Mouse (Mus musculus): ENCODE measurements around the gene Srd5a2. TPM values are rescaled to one million over a fixed set of nuclear protein-coding genes. Genes with fewer than 3 reads are reported as not detected.

Srd5a2 gene
- polyA plus RNA-seq, 1 experiment = not detected

- no peak overlapping the region for H3ac ChIP-seq (ENCODE audit: control insufficient read depth, insufficient read length)
- H3K36me3 ChIP-seq (ENCODE audit: control insufficient read depth, insufficient read depth) = no peaks in the 10 kb centered on the region
- no peaks in the 10 kb centered on the region for H3K79me2 ChIP-seq (ENCODE audit: control insufficient read depth, insufficient read depth)
- no peak overlapping the region for H3K4me3 ChIP-seq
- no peak overlapping the region for H3K4me2 ChIP-seq (ENCODE audit: low read depth)
- TF ChIP-seq MYOD1 (IDR thresholded peaks at IDR 0.05; ENCODE audit: control insufficient read depth in 1 of 3, insufficient read length in 2 of 3, low read depth in 2 of 3) (no peak), SRF (IDR thresholded peaks at IDR 0.05; ENCODE audit: control insufficient read depth, insufficient read length, low read depth) (no peak), TCF3 (IDR thresholded peaks at IDR 0.05; ENCODE audit: insufficient read length, low read depth) (no peak), REST (IDR thresholded peaks at IDR 0.05; ENCODE audit: insufficient read depth, insufficient read length) (no peak), POLR2AphosphoS2 (IDR thresholded peaks at IDR 0.05; ENCODE audit: insufficient read length, low read depth) (no peak), MAX (IDR thresholded peaks at IDR 0.05; ENCODE audit: low read depth) (no peak), MYOG (IDR thresholded peaks at IDR 0.05; ENCODE audit: control insufficient read depth in 1 of 3, insufficient read depth in 1 of 3, insufficient read length in 2 of 3, low read depth in 2 of 3) (no peak), TCF12 (IDR thresholded peaks at IDR 0.05; ENCODE audit: insufficient read depth, poor library complexity, severe bottlenecking) (no peak), USF1 (IDR thresholded peaks at IDR 0.05; ENCODE audit: low read depth) (no peak), CEBPB (IDR thresholded peaks at IDR 0.05; ENCODE audit: insufficient read depth, poor library complexity, severe bottlenecking) (no peak), POLR2A (IDR thresholded peaks at IDR 0.05; ENCODE audit: insufficient read length, low read depth) (no peak), E2F4 (IDR thresholded peaks at IDR 0.05; ENCODE audit: insufficient read depth) (no peak)
- H3K27me3 ChIP-seq (ENCODE audit: control insufficient read depth, insufficient read depth, insufficient read length) = no peaks in the 10 kb centered on the region
Observed at GRCm38 (mm10) chr17:73986571-73986970, 61.1 kb downstream of the Srd5a2 start.

GRCm38 (mm10) chr17:73985936-73986335, 61.8 kb downstream of the Srd5a2 start:
- Histone ChIP-seq H3K36me3 (ENCODE audit: control insufficient read depth, insufficient read depth) (no peaks in the 10 kb centered on the region), H3K4me2 (ENCODE audit: low read depth) (no peak overlapping the region), H3K27me3 (ENCODE audit: control insufficient read depth, insufficient read depth, insufficient read length) (no peaks in the 10 kb centered on the region), H3K4me3 (no peak overlapping the region), H3K79me2 (ENCODE audit: control insufficient read depth, insufficient read depth) (no peaks in the 10 kb centered on the region), H3ac (ENCODE audit: control insufficient read depth, insufficient read length) (no peak overlapping the region)
- TF ChIP-seq TCF3 (IDR thresholded peaks at IDR 0.05; ENCODE audit: insufficient read length, low read depth) = no peak

GRCm38 (mm10) chr17:73984508-73984907, 63.2 kb downstream of the Srd5a2 start:
- H3K4me3 ChIP-seq = no peak overlapping the region
- no peak for TF ChIP-seq MYOG (IDR thresholded peaks at IDR 0.05; ENCODE audit: control insufficient read depth in 1 of 3, insufficient read depth in 1 of 3, insufficient read length in 2 of 3, low read depth in 2 of 3)
- TF ChIP-seq REST (IDR thresholded peaks at IDR 0.05; ENCODE audit: insufficient read depth, insufficient read length) = no peak
- TF ChIP-seq POLR2AphosphoS2 (IDR thresholded peaks at IDR 0.05; ENCODE audit: insufficient read length, low read depth) = no peak
- no peak for TF ChIP-seq TCF12 (IDR thresholded peaks at IDR 0.05; ENCODE audit: insufficient read depth, poor library complexity, severe bottlenecking)
- no peak for TF ChIP-seq SRF (IDR thresholded peaks at IDR 0.05; ENCODE audit: control insufficient read depth, insufficient read length, low read depth)
- no peak overlapping the region for H3K4me2 ChIP-seq (ENCODE audit: low read depth)
- H3K36me3 ChIP-seq (ENCODE audit: control insufficient read depth, insufficient read depth) = no peaks in the 10 kb centered on the region
- no peaks in the 10 kb centered on the region for H3K79me2 ChIP-seq (ENCODE audit: control insufficient read depth, insufficient read depth)
- H3ac ChIP-seq (ENCODE audit: control insufficient read depth, insufficient read length) = no peak overlapping the region
- H3K27me3 ChIP-seq (ENCODE audit: control insufficient read depth, insufficient read depth, insufficient read length) = no peaks in the 10 kb centered on the region

GRCm38 (mm10) chr17:73982871-73983270, 64.8 kb downstream of the Srd5a2 start:
- Histone ChIP-seq H3K4me3 (no peak overlapping the region), H3K79me2 (ENCODE audit: control insufficient read depth, insufficient read depth) (no peaks in the 10 kb centered on the region), H3K36me3 (ENCODE audit: control insufficient read depth, insufficient read depth) (no peaks in the 10 kb centered on the region), H3ac (ENCODE audit: control insufficient read depth, insufficient read length) (no peak overlapping the region), H3K4me2 (ENCODE audit: low read depth) (peak overlapping the region; percentile 27), H3K27me3 (ENCODE audit: control insufficient read depth, insufficient read depth, insufficient read length) (no peaks in the 10 kb centered on the region)
- TF ChIP-seq USF1 (IDR thresholded peaks at IDR 0.05; ENCODE audit: low read depth) (no peak), SRF (IDR thresholded peaks at IDR 0.05; ENCODE audit: control insufficient read depth, insufficient read length, low read depth) (no peak), REST (IDR thresholded peaks at IDR 0.05; ENCODE audit: insufficient read depth, insufficient read length) (no peak), CEBPB (IDR thresholded peaks at IDR 0.05; ENCODE audit: insufficient read depth, poor library complexity, severe bottlenecking) (no peak), E2F4 (IDR thresholded peaks at IDR 0.05; ENCODE audit: insufficient read depth) (no peak), TCF12 (IDR thresholded peaks at IDR 0.05; ENCODE audit: insufficient read depth, poor library complexity, severe bottlenecking) (no peak)

- H3K27me3 ChIP-seq (ENCODE audit: control insufficient read depth, insufficient read depth, insufficient read length) = no peaks in the 10 kb centered on the region
- TF ChIP-seq MAX (IDR thresholded peaks at IDR 0.05; ENCODE audit: low read depth) (no peak), SRF (IDR thresholded peaks at IDR 0.05; ENCODE audit: control insufficient read depth, insufficient read length, low read depth) (no peak), E2F4 (IDR thresholded peaks at IDR 0.05; ENCODE audit: insufficient read depth) (no peak)
- H3K4me2 ChIP-seq (ENCODE audit: low read depth) = no peak overlapping the region
- no peak overlapping the region for H3K4me3 ChIP-seq
- no peak overlapping the region for H3ac ChIP-seq (ENCODE audit: control insufficient read depth, insufficient read length)
- H3K36me3 ChIP-seq (ENCODE audit: control insufficient read depth, insufficient read depth) = no peaks in the 10 kb centered on the region
- no peaks in the 10 kb centered on the region for H3K79me2 ChIP-seq (ENCODE audit: control insufficient read depth, insufficient read depth)
Observed at GRCm38 (mm10) chr17:73976066-73976465, 71.7 kb downstream of the Srd5a2 start.

- TF ChIP-seq TCF3 (IDR thresholded peaks at IDR 0.05; ENCODE audit: insufficient read length, low read depth) (no peak), MAX (IDR thresholded peaks at IDR 0.05; ENCODE audit: low read depth) (no peak), TCF12 (IDR thresholded peaks at IDR 0.05; ENCODE audit: insufficient read depth, poor library complexity, severe bottlenecking) (no peak), POLR2AphosphoS2 (IDR thresholded peaks at IDR 0.05; ENCODE audit: insufficient read length, low read depth) (no peak)
- H3K27me3 ChIP-seq (ENCODE audit: control insufficient read depth, insufficient read depth, insufficient read length) = no peaks in the 10 kb centered on the region
- H3K4me2 ChIP-seq (ENCODE audit: low read depth) = no peak overlapping the region
Observed at GRCm38 (mm10) chr17:73972648-73973047, 75.1 kb downstream of the Srd5a2 start.

More at GRCm38 (mm10) chr17:73972648-73973047, 75.1 kb downstream of the Srd5a2 start:
- H3K36me3 ChIP-seq (ENCODE audit: control insufficient read depth, insufficient read depth) = no peaks in the 10 kb centered on the region
- no peak overlapping the region for H3ac ChIP-seq (ENCODE audit: control insufficient read depth, insufficient read length)
- H3K4me3 ChIP-seq = no peak overlapping the region
- no peaks in the 10 kb centered on the region for H3K79me2 ChIP-seq (ENCODE audit: control insufficient read depth, insufficient read depth)
